Mouse (Mus musculus) brain, embryonic 14.5 days (tissue): Measurements from ENCODE around the gene Capn2. TPM values are rescaled to one million over a fixed set of nuclear protein-coding genes. Genes with fewer than 3 reads are reported as not detected.

Source experiments
- DNase-seq: peaks from one replicate; pipeline ENCODE4 v3.0.0-alpha.2; 2011; ENCODE audit warnings: low read depth
- CTCF ChIP-seq: fragments of 200-500 bp; IDR thresholded peaks from 2 replicates; pipeline ENCODE4 v1.5.1; 2012; ENCODE audit warnings: inconsistent platforms, mild to moderate bottlenecking, moderate library complexity, borderline replicate concordance; ENCODE audit not compliant: insufficient read depth, insufficient read length; ENCODE audit errors: extremely low read depth
- POLR2A ChIP-seq: fragments of 200-500 bp; IDR thresholded peaks from 2 replicates; pipeline ENCODE4 v1.6.1; 2012; ENCODE audit warnings: mild to moderate bottlenecking, inconsistent platforms, borderline replicate concordance; ENCODE audit not compliant: poor library complexity, insufficient read depth, insufficient read length, severe bottlenecking; ENCODE audit errors: extremely low read depth
- polyA plus RNA-seq: library from polyadenylated mRNA; depleted of rRNA; stranded (reverse); fragments of >200 nt; gene quantifications from 2 replicates; pipeline ENCODE4 v1.2.3, GENCODE M21; 2012

Capn2 gene
- polyA plus RNA-seq, 1 experiment, result 56.5 TPM

GRCm38 (mm10) chr1:182509110-182509797 is 8.2 kb downstream of the Capn2 start:
- no peak for TF ChIP-seq CTCF
- TF ChIP-seq POLR2A, result no peak
- DNase-seq, result no peak

- no peak for DNase-seq
- TF ChIP-seq CTCF, result 0 out of 2 replicates have a peak, but pooled peaks have one; percentile 7
- no peak for TF ChIP-seq POLR2A
These were observed 11.0 kb downstream of the Capn2 start for GRCm38 (mm10) chr1:182506229-182506986.

GRCm38 (mm10) chr1:182505291-182505690 is 12.1 kb downstream of the Capn2 start:
- TF ChIP-seq CTCF, result no peak
- no peak for TF ChIP-seq POLR2A
- DNase-seq, result no peak

GRCm38 (mm10) chr1:182504223-182504622 is 13.2 kb downstream of the Capn2 start:
- DNase-seq, result peak; percentile 59
- no peak for TF ChIP-seq POLR2A
- TF ChIP-seq CTCF, result no peak

GRCm38 (mm10) chr1:182503206-182503900 is 14.1 kb downstream of the Capn2 start:
- DNase-seq, result no peak
- TF ChIP-seq POLR2A, result no peak
- TF ChIP-seq CTCF, result no peak

- no peak for DNase-seq
- no peak for TF ChIP-seq CTCF
- no peak for TF ChIP-seq POLR2A
These were observed 14.8 kb downstream of the Capn2 start for GRCm38 (mm10) chr1:182502491-182503050.

- TF ChIP-seq CTCF, result no peak
- no peak for TF ChIP-seq POLR2A
- no peak for DNase-seq
These were observed 15.5 kb downstream of the Capn2 start for GRCm38 (mm10) chr1:182501815-182502405.

GRCm38 (mm10) chr1:182500843-182501242 is 16.6 kb downstream of the Capn2 start:
- peak; percentile 33 for DNase-seq
- no peak for TF ChIP-seq POLR2A
- no peak for TF ChIP-seq CTCF

- DNase-seq, result no peak
- no peak for TF ChIP-seq CTCF
- TF ChIP-seq POLR2A, result no peak
These were observed 17.2 kb downstream of the Capn2 start for GRCm38 (mm10) chr1:182500224-182500623.

- TF ChIP-seq POLR2A (no peak), CTCF (no peak)
- DNase-seq, result no peak
These were observed 17.8 kb downstream of the Capn2 start for GRCm38 (mm10) chr1:182499443-182500089.
